Mouse (Mus musculus) midbrain, embryonic 11.5 days (tissue): Measurements from ENCODE around the gene Ahnak. TPM values are rescaled to one million over a fixed set of nuclear protein-coding genes. Genes with fewer than 3 reads are reported as not detected.
A peak's percentile ranks its signal among the peaks of the same experiment; 100 is the strongest.

Experiments
- ATAC-seq: fragments of 200-750 bp; cut with Nextera tagmentation; 2 replicates; pipeline ENCODE4 v1.8.0; 2017; ENCODE audit warnings: moderate TSS enrichment, moderate library complexity; ENCODE audit not compliant: low FRiP score
- DNase-seq: peaks from one replicate; pipeline ENCODE4 v3.0.0; 2015; ENCODE audit warnings: low spot score; ENCODE audit errors: missing footprints
- H3K27ac ChIP-seq: fragments of 300-500 bp; sonication (generic); 2 replicates; pipeline ENCODE4 v1.5.1; 2014; ENCODE audit warnings: low read depth, low read length
- H3K27me3 ChIP-seq: fragments of 300-500 bp; sonication (generic); 2 replicates; pipeline ENCODE4 v1.6.1; 2014; ENCODE audit warnings: mild to moderate bottlenecking, low read length, moderate library complexity, mixed read lengths; ENCODE audit not compliant: control insufficient read depth, insufficient read depth
- H3K36me3 ChIP-seq: fragments of 300-500 bp; sonication (generic); 2 replicates; pipeline ENCODE4 v1.6.1; 2014; ENCODE audit warnings: mild to moderate bottlenecking, low read length, moderate library complexity, mixed read lengths; ENCODE audit not compliant: control insufficient read depth, insufficient read depth
- H3K4me1 ChIP-seq: fragments of 300-500 bp; sonication (generic); 2 replicates; pipeline ENCODE4 v1.6.1; 2014; ENCODE audit warnings: low read length; ENCODE audit not compliant: control insufficient read depth, insufficient read depth
- H3K4me2 ChIP-seq: fragments of 300-500 bp; sonication (generic); 2 replicates; pipeline ENCODE4 v1.6.1; 2014; ENCODE audit warnings: mild to moderate bottlenecking, moderate library complexity
- H3K4me3 ChIP-seq: fragments of 300-500 bp; sonication (generic); 2 replicates; pipeline ENCODE4 v1.5.1; 2014; ENCODE audit warnings: low read depth, low read length
- H3K9ac ChIP-seq: fragments of 300-500 bp; sonication (generic); 2 replicates; pipeline ENCODE4 v1.6.1; 2014; ENCODE audit warnings: low read length
- H3K9me3 ChIP-seq: fragments of 300-500 bp; sonication (generic); 2 replicates; pipeline ENCODE4 v1.6.1; 2016; ENCODE audit warnings: low read length; ENCODE audit not compliant: control insufficient read depth
- WGBS: fragments of 180-500 bp; shearing (Covaris S2); extraction: QIAGEN DNeasy Blood & Tissue Kit; methylation state at CpG from one replicate; pipeline ENCODE4 v1.1.7; 2014; 5-methylcytosine and 5-hydroxymethylcytosine counted together
- polyA plus RNA-seq: library from polyadenylated mRNA; unstranded; fragments of >200 nt; fragmentation: Nextera tagmentation; extraction: Ambion mirVana; gene quantifications from 2 replicates; pipeline ENCODE4 v1.2.1, GENCODE M21; 2014

Ahnak gene
- polyA plus RNA-seq, 1 experiment from 2014 or later: 6.3 TPM

DNA sequence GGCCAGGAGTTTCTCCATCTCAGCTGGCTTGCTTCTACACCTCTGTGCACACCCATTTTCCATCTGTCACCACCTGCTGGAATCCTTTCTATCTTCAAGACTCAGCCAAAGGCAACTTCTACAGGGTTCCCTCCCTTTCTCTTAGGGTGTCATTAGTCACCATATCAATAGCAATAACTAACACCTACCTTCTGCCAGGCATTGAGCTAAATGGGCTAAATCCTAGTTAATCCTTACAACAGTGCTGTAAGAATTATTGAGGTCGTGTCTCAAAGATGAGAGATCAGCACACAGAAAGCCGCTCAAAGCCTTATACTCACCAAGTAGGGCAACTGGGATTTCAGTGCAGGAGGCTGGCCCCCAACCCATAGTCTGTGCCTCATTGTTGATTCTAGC, 112.0 kb downstream of the Ahnak start:
- ATAC-seq (no peak), DNase-seq (no peak)
- WGBS: 76% methylated on average over 2 of the region's 2 CpGs
- H3K4me1 ChIP-seq: no peaks in the 10 kb centered on the region
- H3K4me2 ChIP-seq: no peak overlapping the region
- no peaks in the 10 kb centered on the region for H3K27me3 ChIP-seq
- H3K4me3 ChIP-seq: no peak overlapping the region
- H3K9ac ChIP-seq: no peak overlapping the region
- no peaks in the 10 kb centered on the region for H3K36me3 ChIP-seq
- no peaks in the 10 kb centered on the region for H3K9me3 ChIP-seq
- no peak overlapping the region for H3K27ac ChIP-seq

DNA sequence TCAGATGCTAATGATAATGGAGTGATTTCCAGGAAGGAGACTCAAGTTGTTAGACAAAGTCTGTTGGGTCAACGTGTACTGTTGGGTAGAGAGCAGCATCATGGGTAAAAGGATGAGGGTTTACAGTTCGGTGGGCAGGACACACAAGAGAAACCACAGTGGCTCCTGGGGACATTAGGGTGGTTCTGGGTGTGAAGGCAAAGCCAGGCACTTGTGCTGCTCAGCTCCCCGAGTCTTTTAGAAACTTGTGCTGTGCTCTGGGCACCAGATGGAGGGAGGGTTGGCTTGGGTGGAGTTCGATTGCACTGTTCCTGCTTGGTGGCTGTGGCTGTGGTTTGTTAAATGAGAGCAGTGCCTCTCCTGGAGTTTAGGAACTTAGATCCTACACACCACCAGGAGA, 114.9 kb downstream of the Ahnak start:
- ATAC-seq (no peak), DNase-seq (no peak)
- no peaks in the 10 kb centered on the region for H3K9me3 ChIP-seq
- H3K4me2 ChIP-seq: no peak overlapping the region
- no peak overlapping the region for H3K27ac ChIP-seq
- no peaks in the 10 kb centered on the region for H3K36me3 ChIP-seq
- WGBS: 86% methylated on average over 4 of the region's 4 CpGs
- H3K4me3 ChIP-seq: no peak overlapping the region
- H3K27me3 ChIP-seq: no peaks in the 10 kb centered on the region
- no peaks in the 10 kb centered on the region for H3K4me1 ChIP-seq
- H3K9ac ChIP-seq: no peak overlapping the region

DNA sequence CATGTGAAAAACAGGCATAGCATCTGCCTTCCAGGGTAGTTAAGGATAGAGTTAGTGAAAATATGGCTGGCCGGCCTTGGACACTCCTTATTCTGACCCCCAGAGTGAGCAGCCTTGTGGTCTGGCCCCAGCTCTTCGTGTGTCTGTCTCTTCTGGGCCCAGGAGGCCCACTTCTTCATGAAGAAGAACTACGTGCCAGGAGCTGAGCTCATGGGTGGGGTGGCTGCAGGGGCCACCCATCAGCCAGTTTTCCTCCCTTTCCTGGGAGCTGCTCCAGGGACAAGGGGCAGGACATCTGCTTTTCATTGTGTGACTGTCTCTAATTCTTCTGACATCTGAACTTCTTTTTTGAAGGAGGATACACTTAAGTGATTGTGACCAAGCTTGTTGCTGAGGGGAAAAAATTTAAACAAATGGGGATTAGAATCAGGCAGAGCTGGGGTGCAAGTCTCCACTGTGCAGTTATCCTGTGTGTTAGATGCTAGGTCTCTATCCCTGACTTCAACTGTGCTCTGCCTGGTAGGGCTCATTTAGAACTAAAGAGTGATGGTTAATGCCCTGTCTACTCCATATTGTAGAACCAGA, 116.1 kb downstream of the Ahnak start:
- Histone ChIP-seq H3K4me3 (no peak overlapping the region), H3K36me3 (no peaks in the 10 kb centered on the region), H3K4me2 (no peak overlapping the region), H3K4me1 (no peaks in the 10 kb centered on the region), H3K9me3 (no peaks in the 10 kb centered on the region), H3K9ac (no peak overlapping the region), H3K27me3 (no peaks in the 10 kb centered on the region), H3K27ac (no peak overlapping the region)
- DNase-seq: no peak
- 65% methylated on average over 3 of the region's 3 CpGs for WGBS
- no peak for ATAC-seq

DNA sequence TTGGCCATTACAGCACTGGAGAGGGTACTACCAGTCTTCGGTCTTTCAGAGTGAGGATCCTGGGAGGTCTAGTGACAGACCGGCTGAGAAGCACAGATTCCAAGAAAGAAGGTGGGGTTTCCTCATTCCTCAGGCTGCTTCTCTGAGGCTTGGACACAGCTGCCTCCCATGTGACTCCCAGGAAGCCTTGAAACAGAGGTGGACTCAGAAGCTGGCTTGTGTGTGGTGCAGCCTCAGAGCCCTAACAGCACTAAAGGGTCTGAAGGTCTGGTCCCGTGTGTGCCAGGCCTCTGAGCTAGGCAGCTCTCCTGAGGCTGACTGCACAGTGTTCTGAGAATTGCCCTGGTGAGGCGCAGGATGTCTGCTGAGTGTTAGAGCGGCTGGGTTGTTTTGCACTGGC, 117.0 kb downstream of the Ahnak start:
- H3K27ac ChIP-seq: no peak overlapping the region
- H3K9me3 ChIP-seq: no peaks in the 10 kb centered on the region
- H3K4me2 ChIP-seq: no peak overlapping the region
- no peak overlapping the region for H3K4me3 ChIP-seq
- H3K9ac ChIP-seq: no peak overlapping the region
- no peak for DNase-seq
- H3K36me3 ChIP-seq: no peaks in the 10 kb centered on the region
- ATAC-seq: no peak
- WGBS: 67% methylated on average over 5 of the region's 5 CpGs
- no peaks in the 10 kb centered on the region for H3K27me3 ChIP-seq
- no peaks in the 10 kb centered on the region for H3K4me1 ChIP-seq

DNA sequence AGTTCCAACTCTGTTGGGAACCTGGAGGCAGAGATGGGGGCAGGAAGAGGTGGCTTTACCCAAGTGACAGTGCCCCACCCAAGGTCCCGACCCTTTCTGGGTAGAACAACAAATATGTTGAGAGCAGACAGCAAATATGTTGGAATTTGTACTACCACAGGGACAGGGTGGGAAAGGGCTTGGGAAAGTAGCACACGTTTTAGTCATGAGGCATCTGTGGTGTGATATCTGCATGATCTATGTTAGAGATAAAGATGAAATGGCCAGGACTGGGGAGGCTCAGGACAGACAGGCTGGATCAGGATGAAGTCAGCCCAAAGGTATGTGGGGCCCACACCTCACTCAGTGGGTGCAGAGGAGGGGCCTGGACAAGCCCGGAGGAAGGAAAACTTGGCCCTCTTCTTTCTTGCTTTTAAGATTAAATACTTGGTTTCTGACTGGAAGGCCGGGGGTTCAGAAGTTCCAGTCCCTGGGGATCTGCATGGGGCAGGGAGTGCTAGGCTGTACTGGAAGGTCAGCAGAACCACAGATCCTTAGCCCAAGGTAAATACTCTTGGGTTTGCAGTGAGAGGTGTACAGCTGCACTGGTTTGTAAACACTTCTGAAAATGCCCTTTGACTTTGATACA, 117.8 kb downstream of the Ahnak start:
- DNase-seq (no peak), ATAC-seq (no peak)
- no peaks in the 10 kb centered on the region for H3K4me1 ChIP-seq
- no peaks in the 10 kb centered on the region for H3K9me3 ChIP-seq
- no peaks in the 10 kb centered on the region for H3K27me3 ChIP-seq
- no peaks in the 10 kb centered on the region for H3K36me3 ChIP-seq
- H3K27ac ChIP-seq: no peak overlapping the region
- no peak overlapping the region for H3K4me3 ChIP-seq
- WGBS: 62% methylated on average over 4 of the region's 4 CpGs
- no peak overlapping the region for H3K9ac ChIP-seq
- H3K4me2 ChIP-seq: no peak overlapping the region

DNA sequence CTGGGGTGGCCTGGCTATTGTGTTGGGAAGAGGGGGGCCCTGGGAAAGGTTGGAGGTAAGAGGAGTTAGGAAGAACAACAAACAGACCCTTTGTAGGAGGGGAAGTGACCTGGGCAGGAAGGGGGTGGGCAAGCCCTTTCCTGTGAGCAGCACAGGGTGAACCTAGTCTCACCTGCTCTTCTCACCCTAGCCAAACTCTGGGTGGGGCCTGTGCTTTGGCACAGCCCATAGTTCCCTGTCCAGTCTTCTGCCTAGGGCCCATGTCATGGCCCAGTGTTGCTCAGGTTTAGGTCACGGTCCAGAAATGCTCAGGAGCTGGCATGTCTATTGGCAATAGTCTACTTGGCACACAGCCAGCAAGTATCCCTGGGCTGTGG, 118.3 kb downstream of the Ahnak start:
- Histone ChIP-seq H3K27me3 (no peaks in the 10 kb centered on the region), H3K4me2 (no peak overlapping the region), H3K9me3 (no peaks in the 10 kb centered on the region), H3K9ac (no peak overlapping the region), H3K4me1 (no peaks in the 10 kb centered on the region), H3K36me3 (no peaks in the 10 kb centered on the region), H3K4me3 (no peak overlapping the region), H3K27ac (no peak overlapping the region)
- ATAC-seq (no peak), DNase-seq (no peak)
- 74% methylated on average over 1 of the region's 1 CpGs for WGBS

DNA sequence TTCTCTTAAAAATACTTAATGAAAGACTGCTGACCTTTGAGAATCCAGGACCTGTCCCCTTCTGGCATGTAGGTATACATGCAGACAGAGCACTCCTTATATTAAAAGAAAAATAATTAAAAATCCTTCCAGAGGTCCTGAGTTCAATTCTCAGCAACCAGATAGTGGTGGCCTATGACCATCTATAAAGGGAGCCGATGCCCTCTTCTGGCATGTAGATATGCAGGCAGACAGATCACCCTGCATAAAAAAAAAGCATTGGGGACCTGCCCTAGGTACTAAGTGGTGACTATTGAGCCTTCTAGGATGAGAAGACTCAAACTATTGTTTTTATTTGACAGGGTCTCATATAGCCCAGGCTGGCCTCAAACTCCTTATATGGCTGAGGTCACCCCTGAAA, 119.5 kb downstream of the Ahnak start:
- Histone ChIP-seq H3K9me3 (no peaks in the 10 kb centered on the region), H3K4me1 (no peaks in the 10 kb centered on the region), H3K4me2 (no peak overlapping the region), H3K4me3 (no peak overlapping the region), H3K9ac (no peak overlapping the region), H3K27me3 (no peaks in the 10 kb centered on the region), H3K27ac (no peak overlapping the region), H3K36me3 (no peaks in the 10 kb centered on the region)
- 77% methylated on average over 1 of the region's 1 CpGs for WGBS
- DNase-seq (no peak), ATAC-seq (no peak)

DNA sequence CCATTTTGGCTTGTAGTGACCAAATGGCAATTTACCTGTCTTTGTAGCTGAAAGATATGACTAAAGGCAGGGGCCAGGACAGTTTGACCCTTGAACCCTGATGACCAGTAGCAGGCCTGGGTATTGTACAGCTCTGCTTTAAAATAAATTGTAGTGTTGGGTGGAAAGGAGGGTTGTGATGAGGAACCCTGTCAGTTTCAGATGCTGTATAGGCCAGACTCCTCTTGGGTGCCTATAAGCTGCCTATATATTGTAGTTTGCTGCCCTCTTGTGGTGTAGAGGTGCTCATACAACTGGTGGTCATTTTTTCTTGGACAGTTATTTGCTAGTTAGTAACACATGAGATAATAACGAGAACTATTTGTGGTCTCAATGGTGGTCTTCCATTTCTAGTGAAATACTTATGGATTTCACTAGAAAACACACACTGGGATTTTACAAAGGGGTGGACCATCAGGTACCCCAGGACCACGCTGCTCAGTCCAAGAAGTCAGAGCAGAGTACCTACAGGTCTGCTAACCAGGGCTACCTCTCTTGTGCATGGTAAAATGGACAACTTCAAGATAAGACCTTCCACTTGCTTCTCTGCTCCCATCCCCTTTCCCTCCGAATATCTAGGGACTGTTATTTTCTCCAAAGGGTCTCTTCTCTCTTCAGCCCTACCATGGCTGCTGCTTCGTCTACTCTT, 121.2 kb downstream of the Ahnak start:
- no peaks in the 10 kb centered on the region for H3K36me3 ChIP-seq
- H3K4me2 ChIP-seq: no peak overlapping the region
- ATAC-seq (peak; percentile 86), DNase-seq (peak; percentile 94)
- WGBS: 61% methylated on average over 4 of the region's 4 CpGs
- H3K4me3 ChIP-seq: no peak overlapping the region
- no peak overlapping the region for H3K27ac ChIP-seq
- no peaks in the 10 kb centered on the region for H3K27me3 ChIP-seq
- H3K9ac ChIP-seq: no peak overlapping the region
- H3K4me1 ChIP-seq: no peaks in the 10 kb centered on the region
- H3K9me3 ChIP-seq: no peaks in the 10 kb centered on the region

DNA sequence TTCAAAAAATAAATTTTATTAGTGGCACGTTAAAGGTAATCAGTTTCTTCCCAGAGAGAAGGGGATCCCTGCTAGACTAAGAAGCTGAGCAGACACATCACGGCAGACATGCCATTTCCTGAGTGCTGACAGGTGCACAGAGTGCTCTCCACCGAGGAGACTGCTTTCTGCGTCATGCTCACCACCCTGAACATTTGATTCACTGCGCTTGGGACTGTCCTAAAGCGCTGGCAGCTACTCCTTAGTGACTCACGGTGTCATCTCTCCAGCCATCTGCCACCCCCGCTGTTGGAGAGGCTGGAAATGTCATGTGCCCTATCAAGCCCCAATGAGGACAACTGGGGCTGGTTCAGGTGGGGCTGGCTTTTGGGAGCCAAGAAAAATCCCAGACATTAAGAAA, 123.0 kb downstream of the Ahnak start:
- H3K4me3 ChIP-seq: no peak overlapping the region
- no peak overlapping the region for H3K4me2 ChIP-seq
- 72% methylated on average over 8 of the region's 8 CpGs for WGBS
- ATAC-seq: no peak
- DNase-seq: peak; percentile 65
- H3K9ac ChIP-seq: no peak overlapping the region
- H3K27me3 ChIP-seq: no peaks in the 10 kb centered on the region
- no peak overlapping the region for H3K27ac ChIP-seq
- H3K36me3 ChIP-seq: no peaks in the 10 kb centered on the region
- no peaks in the 10 kb centered on the region for H3K9me3 ChIP-seq
- H3K4me1 ChIP-seq: no peaks in the 10 kb centered on the region
